Mouse (Mus musculus): ENCODE data around the gene Ryr2.

DNA sequence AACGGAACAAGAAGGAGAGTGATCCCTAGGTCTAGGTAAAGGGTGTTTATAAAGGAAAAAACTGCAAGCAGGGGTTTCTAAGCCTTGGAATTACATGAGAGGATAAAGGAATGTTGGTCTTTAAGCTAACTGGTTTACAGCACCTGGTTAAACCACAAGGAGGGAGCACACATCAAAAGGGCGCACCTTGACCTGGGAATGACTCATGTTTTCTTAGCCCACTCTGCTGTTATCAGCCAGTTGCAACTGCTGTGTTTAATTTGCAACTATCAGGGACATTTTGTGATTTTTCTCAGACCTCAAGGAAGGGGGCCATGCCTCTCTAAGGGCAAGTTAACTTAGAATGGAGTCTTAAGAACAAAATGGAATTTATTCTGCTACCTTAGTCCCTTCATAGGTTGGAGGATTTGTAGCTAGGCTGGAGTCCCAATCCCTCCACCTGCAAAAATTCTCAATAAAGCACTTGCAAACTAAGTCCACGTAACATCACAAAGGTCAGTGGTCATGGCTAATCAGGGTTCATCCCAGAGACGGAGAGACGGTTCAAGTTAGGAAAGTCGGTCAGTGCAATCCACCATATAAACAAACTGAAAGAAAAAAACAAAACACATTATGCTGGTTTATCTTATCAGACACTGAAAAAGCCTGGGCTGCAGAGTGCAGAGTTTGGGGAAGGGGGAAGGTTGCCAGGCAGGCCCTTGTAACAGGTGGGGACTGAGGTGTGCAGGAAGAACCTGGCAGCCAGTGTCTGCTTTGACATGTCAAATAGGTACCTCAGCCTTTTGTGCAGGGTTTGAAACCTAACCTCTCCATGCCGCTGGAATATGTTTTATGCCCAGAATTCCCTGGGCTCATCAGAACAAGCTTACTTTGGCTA, 574.5 kb downstream of the Ryr2 start:
- TF ChIP-seq POLR2A (IDR thresholded peaks at IDR 0.05; ENCODE audit: control insufficient read depth, low read depth, low read length): no peak
- no peak for TF ChIP-seq CTCF (IDR thresholded peaks at IDR 0.05; ENCODE audit: control insufficient read depth, insufficient read depth, insufficient replicate concordance, low read depth, low read length)
